Mouse (Mus musculus) kidney, adult 11 months (tissue): ENCODE results near the gene Eda2r.

Source experiments
- DNase-seq: peaks from one replicate; pipeline ENCODE4 v3.0.0; 2022

Eda2r gene

GRCm38 (mm10) chrX:97377065-97377421 lies at the start of gene Eda2r:
Eda2r (minus strand) TSS chrX:97377216.
- peak; percentile 50 for DNase-seq

- no peak for DNase-seq
Observed at GRCm38 (mm10) chrX:97397872-97398271, 20.9 kb upstream of the Eda2r start.

GRCm38 (mm10) chrX:97378076-97378475 lies 1.1 kb upstream of the Eda2r start:
- DNase-seq = no peak

- peak; percentile 10 for DNase-seq
Observed at GRCm38 (mm10) chrX:97376321-97377064, 523 bp downstream of the Eda2r start.

GRCm38 (mm10) chrX:97372826-97373225 lies 4.2 kb downstream of the Eda2r start:
- DNase-seq = no peak

- no peak for DNase-seq
Observed at GRCm38 (mm10) chrX:97369206-97369605, 7.8 kb downstream of the Eda2r start.

- no peak for DNase-seq
Observed at GRCm38 (mm10) chrX:97368741-97369140, 8.3 kb downstream of the Eda2r start.

- no peak for DNase-seq
Observed at GRCm38 (mm10) chrX:97360919-97361318, 16.1 kb downstream of the Eda2r start.

- DNase-seq = no peak
Observed at GRCm38 (mm10) chrX:97327891-97328290, 49.1 kb downstream of the Eda2r start.
